Mouse (Mus musculus) erythroblast, embryonic 14.5 days (primary cell): ENCODE measurements around the gene Atxn1. TPM values are rescaled to one million over a fixed set of nuclear protein-coding genes. Genes with fewer than 3 reads are reported as not detected.

ENCODE experiments used
- H3K27me3 ChIP-seq: 2 replicates; pipeline ENCODE4 v1.6.1; 2012; ENCODE audit warnings: inconsistent platforms; ENCODE audit not compliant: control insufficient read depth
- H3K36me3 ChIP-seq: 2 replicates; pipeline ENCODE4 v1.6.1; 2012; ENCODE audit warnings: mild to moderate bottlenecking, inconsistent platforms; ENCODE audit not compliant: control insufficient read depth
- H3K4me1 ChIP-seq: 2 replicates; pipeline ENCODE4 v1.6.1; 2012; ENCODE audit warnings: inconsistent platforms; ENCODE audit not compliant: control insufficient read depth
- H3K4me3 ChIP-seq: replicated peaks from 2 replicates; pipeline ENCODE3; 2012; ENCODE audit warnings: moderate library complexity, mild to moderate bottlenecking, inconsistent platforms
- H3K9me3 ChIP-seq: 2 replicates; pipeline ENCODE4 v1.6.1; 2012; ENCODE audit warnings: low read length, inconsistent platforms, mixed read lengths; ENCODE audit not compliant: control insufficient read depth
- GATA1 ChIP-seq: IDR thresholded peaks from 2 replicates; pipeline ENCODE4 v1.6.1; 2012; ENCODE audit warnings: low read length, inconsistent platforms, mixed read lengths
- TAL1 ChIP-seq: IDR thresholded peaks from 3 replicates; pipeline ENCODE4 v1.6.1; 2012; ENCODE audit warnings: low read length, inconsistent platforms, mixed read lengths
- polyA plus RNA-seq: library from polyadenylated mRNA; stranded (reverse); fragments of >175 nt; gene quantifications from 2 replicates; pipeline ENCODE4 v1.2.3, GENCODE M21; 2012

Gene Atxn1
- polyA plus RNA-seq, 1 experiment, result 0.01 TPM

GRCm38 (mm10) chr13:45802620-45803410 lies 162.0 kb downstream of the Atxn1 start:
- no peak for TF ChIP-seq TAL1

GRCm38 (mm10) chr13:45798248-45798647 lies 166.6 kb downstream of the Atxn1 start:
- H3K4me1 ChIP-seq, result no peaks in the 10 kb centered on the region
- H3K4me3 ChIP-seq, result no peak overlapping the region
- TF ChIP-seq TAL1 (no peak), GATA1 (no peak)
- H3K9me3 ChIP-seq, result no peaks in the 10 kb centered on the region; the same call in 1 of the 2 replicates
- peaks cover 5% of the 10 kb centered on the region; the same call in 1 of the 2 replicates for H3K36me3 ChIP-seq
- no peaks in the 10 kb centered on the region for H3K27me3 ChIP-seq

More at GRCm38 (mm10) chr13:45802620-45803410, 162.0 kb downstream of the Atxn1 start:
- Histone ChIP-seq H3K27me3 (no peaks in the 10 kb centered on the region), H3K4me3 (no peak overlapping the region), H3K36me3 (no peaks in the 10 kb centered on the region), H3K4me1 (no peaks in the 10 kb centered on the region), H3K9me3 (no peaks in the 10 kb centered on the region)

- Histone ChIP-seq H3K4me1 (no peaks in the 10 kb centered on the region), H3K4me3 (no peak overlapping the region), H3K36me3 (peaks cover 5% of the 10 kb centered on the region; the same call in 1 of the 2 replicates)
These were observed 167.1 kb downstream of the Atxn1 start for GRCm38 (mm10) chr13:45797696-45798095.

GRCm38 (mm10) chr13:45796286-45796685 lies 168.5 kb downstream of the Atxn1 start:
- Histone ChIP-seq H3K4me3 (no peak overlapping the region), H3K4me1 (no peaks in the 10 kb centered on the region), H3K36me3 (peaks cover 5% of the 10 kb centered on the region; the same call in 1 of the 2 replicates), H3K27me3 (no peaks in the 10 kb centered on the region), H3K9me3 (no peaks in the 10 kb centered on the region; the same call in 1 of the 2 replicates)
- TF ChIP-seq TAL1, result no peak
- TF ChIP-seq GATA1, result no peak

More at GRCm38 (mm10) chr13:45797696-45798095, 167.1 kb downstream of the Atxn1 start:
- H3K9me3 ChIP-seq, result no peaks in the 10 kb centered on the region; the same call in 1 of the 2 replicates
- no peaks in the 10 kb centered on the region for H3K27me3 ChIP-seq
- no peak for TF ChIP-seq TAL1
- no peak for TF ChIP-seq GATA1

GRCm38 (mm10) chr13:45793796-45794195 lies 171.0 kb downstream of the Atxn1 start:
- no peaks in the 10 kb centered on the region for H3K4me1 ChIP-seq
- no peaks in the 10 kb centered on the region for H3K27me3 ChIP-seq
- peaks cover 5% of the 10 kb centered on the region; the same call in 1 of the 2 replicates for H3K36me3 ChIP-seq
- H3K9me3 ChIP-seq, result no peaks in the 10 kb centered on the region; the same call in 1 of the 2 replicates
- no peak overlapping the region for H3K4me3 ChIP-seq
- no peak for TF ChIP-seq GATA1
- TF ChIP-seq TAL1, result no peak

DNA sequence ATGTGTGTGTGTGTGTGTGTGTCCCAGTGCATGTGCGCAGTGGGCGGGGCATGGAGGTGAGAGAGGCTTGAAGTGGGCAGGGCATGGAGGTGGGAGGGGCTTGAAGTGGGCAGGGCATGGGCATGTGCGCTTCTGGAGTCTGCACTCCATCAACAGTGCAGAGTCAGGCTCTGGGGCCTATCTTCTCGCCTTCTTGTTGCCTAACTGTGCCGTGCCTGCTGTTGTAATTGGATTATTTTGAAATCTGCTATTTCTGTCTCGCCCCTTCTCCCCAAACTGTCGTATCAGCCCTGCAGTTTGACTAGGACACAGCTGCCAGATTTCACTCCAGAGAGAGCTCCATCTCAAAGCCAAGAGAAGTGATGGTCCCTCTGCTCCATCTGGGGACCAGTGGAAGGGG lies 178.4 kb downstream of the Atxn1 start:
- no peak overlapping the region for H3K4me3 ChIP-seq
- TF ChIP-seq GATA1 (no peak), TAL1 (no peak)
- H3K27me3 ChIP-seq, result no peaks in the 10 kb centered on the region
- H3K36me3 ChIP-seq, result no peaks in the 10 kb centered on the region
- H3K4me1 ChIP-seq, result no peaks in the 10 kb centered on the region
- no peaks in the 10 kb centered on the region for H3K9me3 ChIP-seq

GRCm38 (mm10) chr13:45783681-45784080 lies 181.1 kb downstream of the Atxn1 start:
- no peaks in the 10 kb centered on the region for H3K27me3 ChIP-seq
- no peaks in the 10 kb centered on the region for H3K36me3 ChIP-seq
- peaks cover 2% of the 10 kb centered on the region; the same call in 1 of the 2 replicates for H3K9me3 ChIP-seq
- no peaks in the 10 kb centered on the region for H3K4me1 ChIP-seq
- no peak overlapping the region for H3K4me3 ChIP-seq
- TF ChIP-seq GATA1 (no peak), TAL1 (no peak)

DNA sequence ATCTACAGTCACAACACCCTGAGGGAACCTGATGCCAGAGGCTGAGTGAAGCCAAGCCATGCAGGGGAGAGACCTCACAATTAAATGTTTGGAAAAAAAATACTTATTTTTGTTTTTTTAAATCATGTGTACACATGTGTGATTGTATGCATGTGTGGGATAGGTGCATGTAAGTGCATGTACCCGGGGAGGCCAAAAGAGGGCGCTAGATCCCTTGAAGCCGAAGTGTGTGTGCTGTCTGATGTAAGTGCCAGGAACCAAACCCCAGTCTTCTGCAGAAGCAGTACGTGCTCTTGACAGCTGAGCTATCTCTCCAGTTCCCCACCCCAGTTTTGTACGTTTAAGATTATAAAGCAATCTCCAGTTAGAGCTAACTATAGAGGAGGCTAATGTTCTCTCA lies 186.1 kb downstream of the Atxn1 start:
- Histone ChIP-seq H3K4me3 (no peak overlapping the region), H3K27me3 (no peaks in the 10 kb centered on the region), H3K36me3 (no peaks in the 10 kb centered on the region), H3K9me3 (peaks cover 2% of the 10 kb centered on the region; the same call in 1 of the 2 replicates), H3K4me1 (peaks cover 3% of the 10 kb centered on the region)
- TF ChIP-seq GATA1, result no peak
- no peak for TF ChIP-seq TAL1

- Histone ChIP-seq H3K27me3 (no peaks in the 10 kb centered on the region), H3K9me3 (peaks cover 2% of the 10 kb centered on the region; the same call in 1 of the 2 replicates), H3K36me3 (no peaks in the 10 kb centered on the region), H3K4me3 (no peak overlapping the region), H3K4me1 (peaks cover 3% of the 10 kb centered on the region)
- TF ChIP-seq GATA1 (no peak), TAL1 (no peak)
These were observed 186.6 kb downstream of the Atxn1 start for GRCm38 (mm10) chr13:45778171-45778570.
